Mouse (Mus musculus) embryonic fibroblast, embryonic 13.5 days (primary cell): ENCODE data around the gene Tfe3.

Source experiments
- CTCF ChIP-seq: IDR thresholded peaks from 2 replicates; pipeline ENCODE4 v1.5.1; 2011; ENCODE audit warnings: mild to moderate bottlenecking, control low read depth, low read length, moderate library complexity, borderline replicate concordance; ENCODE audit not compliant: insufficient read depth
- POLR2A ChIP-seq: IDR thresholded peaks from 2 replicates; pipeline ENCODE4 v1.6.1; 2011; ENCODE audit warnings: low read depth, mild to moderate bottlenecking, control low read depth, low read length, moderate library complexity

DNA sequence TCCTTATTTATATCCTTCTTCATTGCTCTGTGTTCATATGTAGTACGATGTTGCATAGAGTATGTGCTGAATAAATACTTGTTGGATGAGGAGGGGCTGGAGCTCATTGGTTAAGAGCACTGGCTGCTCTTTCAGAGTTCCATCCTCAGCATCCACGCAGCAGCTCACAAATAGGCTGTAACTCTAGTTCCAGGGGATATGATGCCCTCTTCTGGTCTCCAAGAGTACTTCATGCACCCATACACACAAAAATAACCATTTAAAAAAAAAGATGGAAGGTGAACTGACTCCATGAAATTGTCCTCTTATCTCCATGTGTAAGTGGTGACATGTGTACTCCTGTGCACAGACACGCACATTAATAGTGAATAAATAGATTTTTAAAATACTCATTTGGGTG is 31.0 kb downstream of the Tfe3 start:
- TF ChIP-seq CTCF (no peak), POLR2A (no peak)
